Mouse (Mus musculus) neural tube, embryonic 13.5 days (tissue): Measurements from ENCODE around the gene Gpr25. TPM values are rescaled to one million over a fixed set of nuclear protein-coding genes. Genes with fewer than 3 reads are reported as not detected.
A peak's percentile ranks its signal among the peaks of the same experiment; 100 is the strongest.

ENCODE experiments used
- ATAC-seq: fragments of 200-750 bp; cut with Nextera tagmentation; 2 replicates; pipeline ENCODE4 v1.8.0; 2017; ENCODE audit warnings: low read depth, mild to moderate bottlenecking, moderate TSS enrichment, moderate library complexity
- H3K27ac ChIP-seq: fragments of 300-500 bp; sonication (generic); replicated peaks from 2 replicates; pipeline ENCODE4 v1.5.1; 2015; ENCODE audit warnings: moderate library complexity, mild to moderate bottlenecking, inconsistent platforms
- H3K27me3 ChIP-seq: fragments of 300-500 bp; sonication (generic); 2 replicates; pipeline ENCODE4 v1.6.1; 2015; ENCODE audit warnings: mild to moderate bottlenecking, inconsistent platforms
- H3K36me3 ChIP-seq: fragments of 300-500 bp; sonication (generic); 2 replicates; pipeline ENCODE4 v1.6.1; 2015; ENCODE audit warnings: mild to moderate bottlenecking, inconsistent platforms
- H3K4me1 ChIP-seq: fragments of 300-500 bp; sonication (generic); replicated peaks from 2 replicates; pipeline ENCODE4 v1.6.1; 2015; ENCODE audit warnings: inconsistent platforms
- H3K4me2 ChIP-seq: fragments of 300-500 bp; sonication (generic); 2 replicates; pipeline ENCODE4 v1.6.1; 2015; ENCODE audit warnings: inconsistent platforms, mild to moderate bottlenecking, moderate library complexity
- H3K4me3 ChIP-seq: fragments of 300-500 bp; sonication (generic); 2 replicates; pipeline ENCODE4 v1.5.1; 2015; ENCODE audit warnings: mild to moderate bottlenecking, inconsistent platforms
- H3K9ac ChIP-seq: fragments of 300-500 bp; sonication (generic); 2 replicates; pipeline ENCODE4 v1.6.1; 2015; ENCODE audit warnings: moderate library complexity, mild to moderate bottlenecking, inconsistent platforms
- H3K9me3 ChIP-seq: fragments of 300-500 bp; sonication (generic); 2 replicates; pipeline ENCODE4 v1.6.1; 2016; ENCODE audit warnings: inconsistent platforms
- WGBS: fragments of 180-500 bp; shearing (Covaris S2); methylation state at CpG from one replicate; pipeline ENCODE4 v1.1.7; 2015; 5-methylcytosine and 5-hydroxymethylcytosine counted together
- polyA plus RNA-seq: library from polyadenylated mRNA; unstranded; fragments of >200 nt; fragmentation: Nextera tagmentation; extraction: Ambion mirVana; gene quantifications from 2 replicates; pipeline ENCODE4 v1.2.1, GENCODE M21; 2015

The Gpr25 gene
- polyA plus RNA-seq, 1 experiment from 2014 or later: 0.29 TPM

- WGBS: 35% methylated on average over 8 of the region's 8 CpGs
- no peaks in the 10 kb centered on the region for H3K9me3 ChIP-seq
- no peak for ATAC-seq
- no peak overlapping the region for H3K27ac ChIP-seq
- H3K27me3 ChIP-seq: peaks cover 42% of the 10 kb centered on the region
- no peak overlapping the region for H3K9ac ChIP-seq
- H3K4me1 ChIP-seq: peaks cover 21% of the 10 kb centered on the region
- no peaks in the 10 kb centered on the region for H3K36me3 ChIP-seq
- H3K4me3 ChIP-seq: no peak overlapping the region
- H3K4me2 ChIP-seq: no peak overlapping the region
Measured at GRCm38 (mm10) chr1:136255657-136256056, 5.0 kb downstream of the Gpr25 start.

- WGBS: 37% methylated on average over 6 of the region's 6 CpGs
- Histone ChIP-seq H3K4me2 (no peak overlapping the region), H3K27ac (no peak overlapping the region), H3K4me3 (no peak overlapping the region), H3K9ac (no peak overlapping the region), H3K27me3 (peaks cover 38% of the 10 kb centered on the region), H3K36me3 (no peaks in the 10 kb centered on the region), H3K4me1 (peaks cover 16% of the 10 kb centered on the region), H3K9me3 (no peaks in the 10 kb centered on the region)
- ATAC-seq: no peak
Measured at GRCm38 (mm10) chr1:136255174-136255573, 5.5 kb downstream of the Gpr25 start.

DNA sequence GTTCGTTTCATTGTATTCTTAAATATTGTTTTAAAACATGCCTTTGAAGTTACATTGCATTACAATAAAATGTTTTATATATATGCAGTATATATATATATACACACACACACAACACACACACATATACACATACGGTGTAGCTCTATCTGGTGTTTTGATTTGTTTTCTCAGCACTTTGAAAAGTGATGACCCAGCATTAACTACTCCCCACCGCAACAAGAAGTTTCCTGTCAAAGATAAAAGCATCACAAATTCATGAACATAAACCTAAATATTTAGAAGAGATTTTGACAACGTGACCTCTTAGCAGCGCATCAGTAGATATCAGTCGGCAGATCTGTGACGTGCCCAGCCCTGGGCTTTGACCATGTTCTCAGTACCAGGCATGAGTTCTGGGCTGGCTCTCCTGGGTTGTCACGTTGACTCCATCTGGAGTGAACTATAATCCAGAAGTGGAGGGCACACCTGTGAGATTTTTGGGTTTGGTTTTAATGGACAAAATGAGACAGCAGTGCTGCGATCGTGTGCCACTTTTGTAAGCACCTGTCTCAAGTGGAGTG is 6.1 kb downstream of the Gpr25 start:
- Histone ChIP-seq H3K36me3 (no peaks in the 10 kb centered on the region), H3K4me3 (no peak overlapping the region), H3K27me3 (peaks cover 32% of the 10 kb centered on the region), H3K9me3 (no peaks in the 10 kb centered on the region), H3K9ac (no peak overlapping the region), H3K27ac (no peak overlapping the region), H3K4me1 (peaks cover 10% of the 10 kb centered on the region), H3K4me2 (no peak overlapping the region)
- ATAC-seq: no peak
- 84% methylated on average over 10 of the region's 10 CpGs for WGBS

GRCm38 (mm10) chr1:136253472-136253871 is 7.2 kb downstream of the Gpr25 start:
- Histone ChIP-seq H3K4me1 (0 out of 2 replicates have a peak, but pooled peaks cover 7% of the 10 kb centered on the region), H3K27ac (no peak overlapping the region), H3K36me3 (no peaks in the 10 kb centered on the region), H3K4me3 (no peak overlapping the region), H3K9me3 (no peaks in the 10 kb centered on the region), H3K27me3 (peaks cover 20% of the 10 kb centered on the region), H3K4me2 (no peak overlapping the region), H3K9ac (no peak overlapping the region)
- ATAC-seq: no peak
- WGBS: 24% methylated on average over 2 of the region's 2 CpGs

DNA sequence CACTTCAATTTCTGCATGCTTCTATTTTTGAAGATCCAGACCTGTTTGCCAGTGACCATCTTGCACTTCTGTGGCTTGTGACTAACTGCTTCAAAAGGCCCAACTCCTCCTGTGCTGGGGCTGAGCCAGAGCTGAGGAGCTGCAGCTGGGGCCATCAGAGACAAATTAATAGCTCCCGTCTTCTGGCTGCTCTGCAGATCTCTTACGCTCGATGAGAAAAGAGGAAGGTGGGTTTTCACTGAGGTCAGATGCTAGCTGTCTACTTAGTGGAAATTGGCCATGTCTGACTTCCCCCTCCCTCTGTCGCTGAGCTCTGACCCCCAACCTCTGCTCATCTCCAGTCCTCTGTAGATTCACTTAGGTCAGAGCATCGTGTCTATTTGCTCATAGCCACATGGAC is 11.0 kb downstream of the Gpr25 start:
- Histone ChIP-seq H3K9me3 (no peaks in the 10 kb centered on the region; the same call in 1 of the 2 replicates), H3K36me3 (no peaks in the 10 kb centered on the region), H3K27ac (no peak overlapping the region), H3K9ac (no peak overlapping the region), H3K4me1 (no peaks in the 10 kb centered on the region), H3K4me3 (no peak overlapping the region), H3K27me3 (no peaks in the 10 kb centered on the region), H3K4me2 (no peak overlapping the region)
- WGBS: 42% methylated on average over 5 of the region's 5 CpGs
- no peak for ATAC-seq

DNA sequence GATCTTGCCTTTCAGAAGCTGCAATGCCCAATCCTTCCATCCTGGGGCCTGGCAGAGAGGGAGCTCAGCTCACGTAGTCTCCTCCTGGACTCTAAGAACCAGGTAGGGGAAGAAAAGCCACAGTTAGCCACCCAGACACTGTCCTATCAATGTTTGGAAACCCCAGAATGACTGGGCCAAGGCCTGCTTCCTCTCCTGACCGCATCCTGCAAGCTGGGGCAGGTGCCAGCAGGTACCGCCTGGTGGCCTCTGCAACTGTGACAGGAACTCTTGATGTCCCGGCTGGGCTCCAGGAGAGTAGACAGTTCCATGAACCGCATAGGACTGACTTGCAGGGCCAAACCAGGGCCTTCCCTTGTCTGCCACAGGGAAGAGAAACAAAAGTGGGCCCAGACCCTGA is 13.3 kb downstream of the Gpr25 start:
- H3K4me3 ChIP-seq: no peak overlapping the region
- no peaks in the 10 kb centered on the region for H3K36me3 ChIP-seq
- ATAC-seq: no peak
- no peak overlapping the region for H3K9ac ChIP-seq
- 88% methylated on average over 5 of the region's 5 CpGs for WGBS
- no peaks in the 10 kb centered on the region for H3K27me3 ChIP-seq
- no peaks in the 10 kb centered on the region; the same call in 1 of the 2 replicates for H3K9me3 ChIP-seq
- no peak overlapping the region for H3K4me2 ChIP-seq
- no peaks in the 10 kb centered on the region for H3K4me1 ChIP-seq
- no peak overlapping the region for H3K27ac ChIP-seq

GRCm38 (mm10) chr1:136244469-136244868 is 16.2 kb downstream of the Gpr25 start:
- Histone ChIP-seq H3K36me3 (no peaks in the 10 kb centered on the region), H3K4me1 (no peaks in the 10 kb centered on the region), H3K9ac (no peak overlapping the region), H3K4me3 (no peak overlapping the region), H3K9me3 (no peaks in the 10 kb centered on the region; the same call in 1 of the 2 replicates), H3K4me2 (no peak overlapping the region), H3K27me3 (no peaks in the 10 kb centered on the region), H3K27ac (no peak overlapping the region)
- no peak for ATAC-seq
- 87% methylated on average over 4 of the region's 5 CpGs for WGBS

DNA sequence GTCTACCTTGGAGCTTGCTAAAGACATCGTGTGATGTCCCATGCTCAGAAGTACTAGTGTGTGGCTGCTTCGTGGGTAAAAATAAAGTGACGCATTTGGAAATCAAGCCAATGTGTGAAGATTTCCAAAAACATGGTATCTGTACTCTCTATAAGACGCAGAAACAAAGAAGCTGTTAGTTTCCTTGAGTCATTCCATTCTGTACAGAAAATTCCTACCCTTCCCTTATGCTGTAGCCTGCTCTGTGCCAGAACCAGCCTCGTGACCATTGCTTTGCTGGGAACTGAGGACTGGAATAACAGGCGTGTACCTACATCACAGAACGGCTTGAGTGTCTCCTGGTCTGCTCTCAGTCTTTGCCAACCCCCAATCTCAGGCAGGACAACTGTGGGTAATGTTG is 18.9 kb downstream of the Gpr25 start:
- Histone ChIP-seq H3K27ac (no peak overlapping the region), H3K4me2 (no peak overlapping the region), H3K36me3 (no peaks in the 10 kb centered on the region), H3K9me3 (no peaks in the 10 kb centered on the region; the same call in 1 of the 2 replicates), H3K4me3 (no peak overlapping the region), H3K4me1 (no peaks in the 10 kb centered on the region), H3K9ac (no peak overlapping the region), H3K27me3 (no peaks in the 10 kb centered on the region)
- no peak for ATAC-seq
- WGBS: 92% methylated on average over 7 of the region's 7 CpGs

GRCm38 (mm10) chr1:136238495-136238894 is 22.2 kb downstream of the Gpr25 start:
- no peak overlapping the region for H3K9ac ChIP-seq
- no peak overlapping the region for H3K27ac ChIP-seq
- H3K27me3 ChIP-seq: peaks cover 10% of the 10 kb centered on the region
- no peak overlapping the region for H3K4me3 ChIP-seq
- WGBS: 87% methylated on average over 4 of the region's 4 CpGs
- H3K4me2 ChIP-seq: no peak overlapping the region
- H3K36me3 ChIP-seq: no peaks in the 10 kb centered on the region
- peaks cover 14% of the 10 kb centered on the region for H3K4me1 ChIP-seq
- no peak for ATAC-seq
- H3K9me3 ChIP-seq: no peaks in the 10 kb centered on the region

GRCm38 (mm10) chr1:136234595-136235092 is 26.0 kb downstream of the Gpr25 start:
- Histone ChIP-seq H3K4me3 (peak overlapping the region; percentile 53), H3K9ac (peak overlapping the region; percentile 73), H3K27ac (0 out of 2 replicates have a peak overlapping the region, but pooled peaks have one; percentile 14), H3K27me3 (peaks cover 10% of the 10 kb centered on the region), H3K4me1 (peaks cover 52% of the 10 kb centered on the region), H3K36me3 (no peaks in the 10 kb centered on the region), H3K4me2 (peak overlapping the region; percentile 77), H3K9me3 (no peaks in the 10 kb centered on the region)
- WGBS: 2% methylated on average over 9 of the region's 9 CpGs
- ATAC-seq: peak; percentile 7; the same call in 1 of the 2 replicates

DNA sequence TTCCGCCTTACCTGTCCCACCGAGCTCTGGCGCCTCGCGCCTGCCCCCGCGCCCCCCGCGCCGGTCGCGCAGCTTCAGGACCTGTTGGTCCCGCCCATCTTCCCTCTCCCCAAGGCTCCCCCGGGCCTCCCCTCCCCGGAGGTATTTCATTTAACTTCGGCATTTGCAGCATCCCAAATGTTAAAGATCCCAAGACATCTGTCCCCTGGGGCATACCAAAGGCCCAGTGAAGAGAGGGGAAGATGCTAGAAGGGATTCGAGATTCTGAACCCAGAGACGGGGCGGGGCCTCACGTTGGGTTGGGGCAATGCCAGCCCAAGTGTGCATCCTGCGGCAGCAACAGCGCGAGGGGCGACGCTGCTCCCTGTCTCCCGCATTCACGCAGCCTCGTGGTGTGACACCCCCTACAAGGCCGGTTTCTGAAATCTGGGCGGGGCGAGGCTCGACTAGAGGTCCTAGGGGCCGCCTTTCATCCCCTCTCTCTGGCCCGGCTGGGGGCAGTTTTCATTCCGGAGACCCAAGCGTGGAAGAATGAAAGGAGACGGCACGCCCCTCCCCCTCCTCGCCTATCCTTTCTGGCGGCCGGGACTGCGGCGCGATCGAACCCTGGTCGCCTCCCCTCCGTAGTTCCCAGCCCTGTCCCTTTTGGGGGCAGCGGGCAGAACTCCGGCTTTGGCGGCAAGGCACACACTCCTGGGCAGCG is 26.6 kb downstream of the Gpr25 start, which contains the start of gene Inava:
TSS of gene Inava (minus strand) at position 373 of the 703 bp plus-strand sequence.
- peak within 1 kb of the TSS; percentile 77 for H3K4me2 ChIP-seq
- H3K9me3 ChIP-seq: no peaks in the 10 kb centered on the region
- no peaks in the 10 kb centered on the region for H3K36me3 ChIP-seq
- H3K27me3 ChIP-seq: peaks cover 10% of the 10 kb centered on the region
- peak within 1 kb of the TSS; percentile 73 for H3K9ac ChIP-seq
- peak; percentile 83 for ATAC-seq
- WGBS: 1% methylated on average over 50 of the region's 51 CpGs
- H3K4me3 ChIP-seq: peak within 1 kb of the TSS; percentile 53
- H3K4me1 ChIP-seq: peaks cover 58% of the 10 kb centered on the region
- 0 out of 2 replicates have a peak within 1 kb of the TSS, but pooled peaks have one; percentile 14 for H3K27ac ChIP-seq

- H3K9ac ChIP-seq: peak overlapping the region; percentile 73
- H3K4me3 ChIP-seq: peak overlapping the region; percentile 53
- H3K9me3 ChIP-seq: no peaks in the 10 kb centered on the region
- ATAC-seq: no peak; the same call in 1 of the 2 replicates
- H3K36me3 ChIP-seq: no peaks in the 10 kb centered on the region
- no peak overlapping the region for H3K27ac ChIP-seq
- H3K4me1 ChIP-seq: peaks cover 67% of the 10 kb centered on the region
- H3K4me2 ChIP-seq: peak overlapping the region; percentile 77
- peaks cover 10% of the 10 kb centered on the region for H3K27me3 ChIP-seq
- WGBS: under 1% methylated on average over 23 of the region's 23 CpGs
Measured at GRCm38 (mm10) chr1:136232986-136233790, 27.5 kb downstream of the Gpr25 start.
